Comparison of ENCODE assay signal across 28 mouse cellular contexts in the genomic region with DNA sequence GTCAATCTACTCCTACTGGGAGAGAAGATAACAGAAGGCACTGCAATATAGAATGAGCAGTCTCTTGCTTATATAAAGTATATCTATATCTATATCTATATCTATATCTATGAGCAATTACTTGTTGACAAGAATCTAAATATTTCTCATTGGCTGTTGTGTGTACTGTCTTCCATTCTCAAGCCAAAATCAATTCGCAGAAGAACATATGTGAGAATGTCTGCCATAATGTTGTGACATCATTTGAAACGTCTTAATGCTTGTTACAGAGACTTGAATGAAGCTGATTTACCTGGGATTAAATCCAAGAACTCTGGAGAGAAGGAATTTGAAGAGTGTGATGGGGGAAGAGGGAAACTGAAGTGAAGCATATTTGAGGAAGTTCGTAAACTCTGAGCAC.
"Had no signal": no experiment of that assay in that cellular context is flagged by ENCODE, and none has a peak within 500 bp of the region (broad histone marks: within the 10 kb centered on the region; RNA-seq: fewer than 3 reads in every experiment).

No protein-coding gene starts in this region.

- H3K4me3 ChIP-seq: heart, adult 2 months; heart, embryonic 13.5 days; heart, embryonic 15.5 days; hindbrain, embryonic 13.5 days; hindbrain, embryonic 15.5 days; kidney, embryonic 15.5 days; layer of hippocampus, adult 2 months; left cerebral cortex, adult 2 months; limb, embryonic 10.5 days; limb, embryonic 12.5 days; liver, embryonic 13.5 days; liver, embryonic 15.5 days had no signal

- H3K4me2 ChIP-seq: heart, embryonic 11.5 days; heart, embryonic 13.5 days; heart, embryonic 15.5 days; hindbrain, embryonic 13.5 days; hindbrain, embryonic 15.5 days; kidney, embryonic 15.5 days; limb, embryonic 12.5 days; liver, embryonic 11.5 days; liver, embryonic 13.5 days; liver, embryonic 15.5 days had no signal

- H3K27me3 ChIP-seq: heart, embryonic 13.5 days; heart, embryonic 15.5 days; hindbrain, embryonic 13.5 days; hindbrain, embryonic 15.5 days; kidney, embryonic 15.5 days; limb, embryonic 12.5 days; liver, embryonic 13.5 days; liver, embryonic 15.5 days had no signal

- DNase-seq: gastrocnemius, postnatal 14 days; gastrocnemius, postnatal 36 days; heart, adult 11 months; heart, adult 2 months; heart, postnatal 14 days; heart, postnatal 36 days; kidney, adult 11 months; kidney, adult 2 months; kidney, adult 9 months; kidney, postnatal 14 days; kidney, postnatal 4 days; liver; liver, embryonic 13.5 days had no signal

- H3K9ac ChIP-seq: heart, embryonic 13.5 days; heart, embryonic 15.5 days; hindbrain, embryonic 13.5 days; hindbrain, embryonic 15.5 days; kidney, embryonic 15.5 days; limb, embryonic 12.5 days; liver, embryonic 13.5 days; liver, embryonic 15.5 days had no signal

- H3K9me3 ChIP-seq: heart, embryonic 13.5 days; heart, embryonic 15.5 days; hindbrain, embryonic 13.5 days; hindbrain, embryonic 15.5 days; kidney, embryonic 15.5 days; limb, embryonic 10.5 days; limb, embryonic 12.5 days; liver, embryonic 13.5 days; liver, embryonic 15.5 days had no signal

- H3K4me1 ChIP-seq: heart, embryonic 13.5 days; heart, embryonic 15.5 days; hindbrain, embryonic 13.5 days; hindbrain, embryonic 15.5 days; kidney, embryonic 15.5 days; limb, embryonic 10.5 days; limb, embryonic 12.5 days; liver, embryonic 13.5 days; liver, embryonic 15.5 days had no signal

- ATAC-seq: hindbrain, postnatal 0 days; intestine, embryonic 16.5 days had no signal

- H3K27ac ChIP-seq: heart, adult 2 months; heart, embryonic 13.5 days; heart, embryonic 15.5 days; hindbrain, embryonic 13.5 days; hindbrain, embryonic 15.5 days; hindbrain, postnatal 0 days; kidney, embryonic 15.5 days; kidney, postnatal 0 days; layer of hippocampus, adult 2 months; left cerebral cortex, adult 2 months; limb, embryonic 10.5 days; limb, embryonic 12.5 days; liver, embryonic 13.5 days; liver, embryonic 15.5 days had no signal

- H3K36me3 ChIP-seq: heart, embryonic 13.5 days; heart, embryonic 15.5 days; hindbrain, embryonic 13.5 days; hindbrain, embryonic 15.5 days; kidney, embryonic 15.5 days; limb, embryonic 10.5 days; limb, embryonic 12.5 days; liver, embryonic 13.5 days; liver, embryonic 15.5 days had no signal
